In the genomic region with DNA sequence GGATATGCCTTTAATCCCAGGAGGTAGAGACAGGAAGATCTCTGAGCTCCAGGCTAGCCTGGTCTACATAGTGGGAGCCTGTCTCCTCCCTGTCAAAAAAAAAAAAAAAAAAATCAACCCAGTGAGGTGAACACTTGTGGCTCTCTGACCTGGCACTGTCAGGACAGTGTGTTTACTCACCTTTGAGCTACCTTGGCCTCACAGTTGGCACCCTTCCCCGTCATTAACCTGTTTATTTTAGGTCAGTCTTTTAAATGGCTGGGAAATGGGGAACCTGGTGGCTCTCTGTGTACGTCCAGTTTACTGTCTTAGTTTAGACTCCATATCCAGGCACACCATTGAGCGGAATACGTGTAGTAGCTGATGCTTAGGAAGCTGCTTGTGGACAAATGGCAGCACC, we compare ENCODE assay signal across 22 mouse cellular contexts. TPM values are rescaled to one million over a fixed set of nuclear protein-coding genes. Genes with fewer than 3 reads are reported as not detected.
"Had no signal": no experiment of that assay in that cellular context is flagged by ENCODE, and none has a peak within 500 bp of the region (broad histone marks: within the 10 kb centered on the region; RNA-seq: fewer than 3 reads in every experiment).

No protein-coding gene starts in this region.

- ATAC-seq: lung, postnatal 0 days; midbrain, embryonic 13.5 days; midbrain, embryonic 15.5 days had no signal

- H3K27ac ChIP-seq: lung, embryonic 15.5 days; macrophage; midbrain, embryonic 13.5 days; midbrain, embryonic 15.5 days; neural tube, embryonic 12.5 days; stomach, embryonic 15.5 days; stomach, postnatal 0 days had no signal

- H3K4me2 ChIP-seq: lung, embryonic 15.5 days; midbrain, embryonic 11.5 days; midbrain, embryonic 13.5 days; midbrain, embryonic 15.5 days; neural tube, embryonic 12.5 days; stomach, embryonic 15.5 days had no signal

- DNase-seq: lung, postnatal 14 days; lung, postnatal 36 days; right cerebral cortex, postnatal 14 days; thymus, adult 2 months; thymus, postnatal 25 days; thymus, postnatal 4 days had no signal

- H3K9ac ChIP-seq: lung, embryonic 15.5 days; midbrain, embryonic 13.5 days; midbrain, embryonic 15.5 days; neural tube, embryonic 12.5 days; stomach, embryonic 15.5 days had no signal

- H3K4me1 ChIP-seq: lung, embryonic 15.5 days; midbrain, embryonic 13.5 days; midbrain, embryonic 15.5 days; neural tube, embryonic 12.5 days; stomach, embryonic 15.5 days had no signal

- H3K27me3 ChIP-seq: lung, embryonic 15.5 days; megakaryocyte, embryonic 14.5 days; midbrain, embryonic 13.5 days; midbrain, embryonic 15.5 days; neural tube, embryonic 12.5 days; stomach, embryonic 15.5 days had no signal

- H3K4me3 ChIP-seq: lung, embryonic 15.5 days; megakaryocyte, embryonic 14.5 days; midbrain, embryonic 13.5 days; midbrain, embryonic 15.5 days; neural tube, embryonic 12.5 days; stomach, embryonic 15.5 days had no signal

- H3K9me3 ChIP-seq: lung, embryonic 15.5 days; megakaryocyte, embryonic 14.5 days; midbrain, embryonic 13.5 days; midbrain, embryonic 15.5 days; neural tube, embryonic 12.5 days; stomach, embryonic 15.5 days had no signal

RNA-seq across cellular contexts. Expression of a gene that starts 6.4 kb away (rescaled TPM):
- total RNA-seq: megakaryocyte progenitor cell, adult 5-6 weeks; midbrain, postnatal 0 days; monocyte, adult 5-6 weeks had no signal
- polyA plus RNA-seq: macrophage; spleen, adult 2 months; thymus, adult 2 months; urinary bladder, adult 2 months had no signal

RNA-seq across cellular contexts. Expression of a gene that starts 20.3 kb away (rescaled TPM):
- total RNA-seq: midbrain, postnatal 0 days had no signal
- polyA plus RNA-seq: midbrain, embryonic 11.5 days; midbrain, embryonic 15.5 days; neural tube, embryonic 12.5 days; neural tube, embryonic 14.5 days had no signal
